Mouse (Mus musculus): ENCODE results near the gene Sec62.

The Sec62 gene

GRCm38 (mm10) chr3:30792737-30793402 is at the start of gene Sec62:
Sec62 (plus strand) TSS chr3:30792875.
- peak; percentile 96 for DNase-seq

- DNase-seq, result no peak
Observed at GRCm38 (mm10) chr3:30742891-30743290, 49.8 kb upstream of the Sec62 start.

DNA sequence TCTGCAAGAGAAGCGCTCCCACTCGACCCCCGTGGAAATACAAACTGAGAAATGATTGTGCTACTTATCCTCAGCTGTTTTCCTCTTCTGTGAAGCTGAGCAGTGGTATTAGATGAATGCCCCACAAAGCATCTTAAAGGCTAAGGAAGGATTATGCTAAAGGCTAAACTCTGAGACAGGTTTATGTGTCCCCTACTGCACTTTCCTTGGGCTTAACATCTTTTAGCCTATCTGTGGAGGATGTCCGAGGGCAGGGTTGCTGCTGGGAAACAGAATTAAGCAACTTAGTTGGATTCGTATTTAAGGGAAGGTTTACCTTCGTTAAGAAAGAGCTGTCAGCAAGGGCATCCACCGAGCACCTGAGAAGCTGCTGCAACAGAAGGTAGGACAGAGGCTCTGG is 46.7 kb upstream of the Sec62 start, which contains the start of gene Samd7:
TSS of gene Samd7 (plus strand) at position 288 of the 400 bp plus-strand sequence.
- no peak for DNase-seq

DNA sequence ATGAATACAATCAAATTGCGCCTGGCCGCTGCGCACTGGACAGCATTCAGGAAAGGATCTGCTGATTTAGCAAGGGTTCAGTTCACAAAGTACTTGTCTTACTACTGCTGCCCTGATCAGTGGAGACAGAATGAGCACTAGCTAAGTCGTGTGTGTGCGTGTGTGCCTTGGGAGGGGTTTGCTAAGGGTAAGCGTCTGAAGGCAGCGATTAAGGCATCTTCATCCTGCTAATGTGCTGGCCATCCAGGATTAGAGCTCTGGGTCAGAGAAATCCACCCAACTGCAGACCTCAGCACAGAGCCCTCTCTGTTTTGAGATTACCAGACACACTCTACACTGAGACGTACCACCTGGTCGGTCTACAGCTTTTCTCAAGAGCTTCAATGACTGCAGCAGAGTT is 44.4 kb upstream of the Sec62 start:
- DNase-seq, result no peak

- DNase-seq, result no peak
Observed at GRCm38 (mm10) chr3:30754696-30755095, 38.0 kb upstream of the Sec62 start.

GRCm38 (mm10) chr3:30764877-30765276 is 27.8 kb upstream of the Sec62 start:
- no peak for DNase-seq

- DNase-seq, result peak; percentile 11
Observed at GRCm38 (mm10) chr3:30765311-30766027, 27.2 kb upstream of the Sec62 start.

GRCm38 (mm10) chr3:30766177-30766576 is 26.5 kb upstream of the Sec62 start:
- peak; percentile 73 for DNase-seq

DNA sequence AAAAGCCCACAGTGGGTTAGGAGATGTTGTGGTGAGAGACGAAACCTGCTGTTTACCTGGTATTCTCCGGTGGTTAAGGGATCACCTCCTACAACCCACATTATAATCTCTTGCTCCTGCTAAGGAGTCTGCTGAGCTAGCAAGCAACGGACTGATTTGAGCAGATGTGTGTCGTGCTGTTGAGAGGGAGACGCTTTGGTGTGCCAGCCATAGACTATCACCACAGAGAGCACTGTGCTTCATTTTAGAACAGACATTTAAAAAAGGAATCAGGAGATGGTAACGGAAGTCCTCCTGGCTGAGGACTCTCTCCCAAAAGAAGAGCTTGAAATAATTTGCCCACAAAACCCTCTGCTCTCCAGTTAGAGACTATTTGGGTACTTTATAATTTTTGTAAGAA is 25.4 kb upstream of the Sec62 start:
- no peak for DNase-seq

DNA sequence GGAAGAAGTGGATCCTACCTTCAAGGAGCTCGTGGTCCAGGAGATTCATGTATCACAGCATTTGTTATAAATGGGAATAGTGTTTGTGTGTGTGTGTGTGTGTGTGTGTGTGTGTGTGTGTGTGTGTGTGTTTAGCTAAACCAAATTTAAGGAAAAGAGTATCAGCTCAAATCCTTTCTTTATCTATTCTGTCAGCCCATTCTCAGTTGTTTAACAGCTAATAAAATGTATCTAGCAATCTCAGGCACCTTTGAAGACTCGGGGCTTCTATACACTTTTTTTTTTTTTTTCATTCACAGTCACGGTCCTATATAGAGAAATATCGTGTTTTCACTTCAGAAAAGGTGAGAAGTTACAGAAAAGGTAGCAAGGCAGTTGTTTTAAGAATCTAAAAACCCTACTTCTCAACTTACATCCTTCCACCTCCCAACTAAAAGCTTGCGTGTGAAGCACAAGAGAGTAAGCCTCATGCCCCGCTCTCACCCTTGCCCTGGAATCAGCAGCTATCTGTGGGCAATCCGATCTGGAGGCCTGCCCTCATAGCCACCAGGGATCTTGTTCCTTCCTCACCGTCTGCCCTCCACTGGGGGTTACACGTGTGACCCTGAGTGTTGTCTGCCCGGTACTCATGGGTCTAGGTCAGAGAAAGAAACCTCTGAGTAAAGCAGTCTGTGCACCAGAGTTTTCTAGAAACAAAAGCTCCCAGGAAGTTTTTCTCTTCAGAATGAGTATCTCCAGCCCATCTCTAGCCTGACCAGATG is 22.7 kb upstream of the Sec62 start:
- DNase-seq, result peak; percentile 16

- DNase-seq, result no peak
Observed at GRCm38 (mm10) chr3:30771560-30771959, 21.1 kb upstream of the Sec62 start.

DNA sequence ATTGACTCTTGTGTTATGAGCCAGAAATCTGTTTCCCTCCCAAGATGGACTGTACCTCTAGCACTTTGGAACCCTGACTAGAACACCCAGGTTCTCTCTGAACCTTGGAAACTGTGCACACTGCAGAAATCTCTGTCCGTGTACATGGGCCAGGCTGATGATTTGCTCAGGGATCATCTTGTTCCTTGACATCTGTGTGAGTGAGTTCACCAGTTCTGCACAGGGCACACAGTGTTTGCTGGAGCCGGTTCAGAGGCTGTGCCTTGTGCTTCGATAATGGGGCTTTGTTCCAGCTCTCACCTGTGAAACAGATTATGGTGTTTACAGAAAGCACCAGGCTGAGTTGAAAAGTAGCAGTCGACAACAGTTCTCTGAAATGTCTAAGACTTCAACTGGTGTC is 20.0 kb upstream of the Sec62 start:
- peak; percentile 47 for DNase-seq

- DNase-seq, result no peak
Observed at GRCm38 (mm10) chr3:30774677-30775076, 18.0 kb upstream of the Sec62 start.

DNA sequence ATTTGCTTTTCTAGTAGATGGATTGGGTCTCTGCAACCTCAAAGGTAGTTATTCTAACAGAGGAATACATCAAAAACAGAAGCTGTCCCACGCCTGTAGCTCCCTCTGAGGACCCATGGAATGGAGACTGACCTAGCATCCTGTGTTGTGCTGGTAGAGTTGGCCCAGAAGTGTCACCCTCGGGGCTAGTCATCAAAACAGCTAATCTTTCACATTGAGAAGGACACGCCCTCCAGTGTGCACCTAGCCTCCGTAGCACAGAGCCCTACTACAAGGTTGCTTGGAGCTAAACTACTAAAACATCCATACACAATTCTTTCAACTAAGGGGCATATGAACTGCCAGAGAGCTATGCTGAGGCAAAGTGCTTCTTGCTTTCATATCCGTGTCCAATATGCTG is 14.7 kb upstream of the Sec62 start:
- no peak for DNase-seq

DNA sequence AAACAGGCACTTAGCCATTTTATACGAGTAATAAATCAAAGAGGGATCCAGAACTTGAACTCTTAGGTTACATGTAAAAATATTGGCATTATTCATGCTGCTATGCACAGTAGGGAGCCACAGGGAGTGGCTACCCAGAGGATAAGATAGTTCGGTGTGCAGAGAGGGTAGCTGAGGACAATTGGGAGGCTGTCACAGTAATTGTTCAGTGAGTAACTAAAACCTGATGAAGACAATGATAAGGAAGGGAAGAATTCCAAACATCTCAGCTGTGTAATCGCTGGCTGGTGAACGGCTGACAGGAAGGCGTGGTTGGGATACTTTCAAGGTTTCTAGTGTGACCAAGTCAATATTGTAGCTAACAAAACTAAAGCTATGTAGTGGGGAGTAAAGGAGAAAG is 4.1 kb upstream of the Sec62 start:
- DNase-seq, result no peak

DNA sequence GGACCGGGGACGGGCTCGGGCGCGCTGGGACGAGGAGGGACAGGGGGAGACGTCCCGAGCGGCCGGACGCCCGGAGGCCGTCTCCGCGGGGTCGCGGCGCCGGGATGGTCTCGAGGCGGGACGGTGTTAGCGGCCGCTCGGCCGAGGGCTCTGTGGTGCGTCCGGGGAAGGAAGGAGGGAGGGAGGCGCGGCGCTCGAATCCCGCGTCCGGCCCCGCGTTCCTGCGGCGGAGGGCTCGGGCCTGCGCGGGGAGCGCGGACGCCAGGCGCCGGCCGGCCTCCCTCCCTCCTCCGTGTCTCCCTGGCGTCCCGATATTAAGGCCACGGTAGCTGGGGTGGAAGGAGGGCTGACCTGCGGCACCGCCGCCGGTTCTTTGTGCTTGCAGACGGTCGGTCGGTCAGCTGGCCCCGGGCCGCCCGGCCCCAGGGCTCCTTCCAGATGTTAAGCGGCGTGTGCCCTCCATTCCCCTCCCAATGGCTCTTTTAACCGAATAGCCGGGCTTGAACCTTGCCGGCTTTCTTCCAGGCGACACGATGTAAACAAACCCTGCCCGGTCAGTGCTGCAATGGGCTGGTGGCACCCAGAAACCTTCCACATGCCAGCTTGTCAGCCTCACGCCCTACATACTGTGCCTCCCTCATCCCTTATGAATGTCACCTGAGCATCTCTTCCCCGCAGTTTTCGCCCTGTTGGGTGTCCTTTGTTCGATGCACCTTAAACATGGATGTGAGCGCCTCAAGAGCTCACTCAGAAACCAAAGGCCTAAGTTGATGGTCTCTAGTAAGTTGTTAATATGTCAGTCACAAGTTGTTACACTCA is 937 bp downstream of the Sec62 start:
- peak; percentile 71 for DNase-seq

- DNase-seq, result no peak
Observed at GRCm38 (mm10) chr3:30802171-30802570, 9.5 kb downstream of the Sec62 start.

- no peak for DNase-seq
Observed at GRCm38 (mm10) chr3:30812881-30813280, 20.2 kb downstream of the Sec62 start.

GRCm38 (mm10) chr3:30818630-30819125 is 26.0 kb downstream of the Sec62 start:
- no peak for DNase-seq

- no peak for DNase-seq
Observed at GRCm38 (mm10) chr3:30822163-30822562, 29.5 kb downstream of the Sec62 start.

DNA sequence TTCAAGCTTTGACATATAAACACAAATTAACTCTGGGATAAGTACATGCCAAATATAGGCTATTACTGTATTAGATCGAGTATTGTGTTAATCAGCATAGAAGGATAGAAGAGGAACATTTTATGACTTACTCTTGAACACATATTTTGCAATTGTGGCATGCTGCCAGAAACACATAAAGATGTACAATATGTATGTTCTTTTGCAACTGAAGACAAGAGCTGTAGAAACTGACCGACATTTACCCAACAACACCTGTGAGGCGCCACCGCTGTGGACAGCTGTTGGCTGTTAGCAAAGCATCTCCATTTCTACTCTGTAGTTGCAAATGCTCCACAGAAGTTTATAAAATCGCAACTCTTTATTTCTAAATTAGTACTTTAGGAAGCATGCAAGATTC is 33.4 kb downstream of the Sec62 start:
- no peak for DNase-seq

GRCm38 (mm10) chr3:30831848-30832606 is 39.4 kb downstream of the Sec62 start:
- DNase-seq, result no peak
